8 mouse cellular contexts compared by ENCODE assay signal in the genomic region with DNA sequence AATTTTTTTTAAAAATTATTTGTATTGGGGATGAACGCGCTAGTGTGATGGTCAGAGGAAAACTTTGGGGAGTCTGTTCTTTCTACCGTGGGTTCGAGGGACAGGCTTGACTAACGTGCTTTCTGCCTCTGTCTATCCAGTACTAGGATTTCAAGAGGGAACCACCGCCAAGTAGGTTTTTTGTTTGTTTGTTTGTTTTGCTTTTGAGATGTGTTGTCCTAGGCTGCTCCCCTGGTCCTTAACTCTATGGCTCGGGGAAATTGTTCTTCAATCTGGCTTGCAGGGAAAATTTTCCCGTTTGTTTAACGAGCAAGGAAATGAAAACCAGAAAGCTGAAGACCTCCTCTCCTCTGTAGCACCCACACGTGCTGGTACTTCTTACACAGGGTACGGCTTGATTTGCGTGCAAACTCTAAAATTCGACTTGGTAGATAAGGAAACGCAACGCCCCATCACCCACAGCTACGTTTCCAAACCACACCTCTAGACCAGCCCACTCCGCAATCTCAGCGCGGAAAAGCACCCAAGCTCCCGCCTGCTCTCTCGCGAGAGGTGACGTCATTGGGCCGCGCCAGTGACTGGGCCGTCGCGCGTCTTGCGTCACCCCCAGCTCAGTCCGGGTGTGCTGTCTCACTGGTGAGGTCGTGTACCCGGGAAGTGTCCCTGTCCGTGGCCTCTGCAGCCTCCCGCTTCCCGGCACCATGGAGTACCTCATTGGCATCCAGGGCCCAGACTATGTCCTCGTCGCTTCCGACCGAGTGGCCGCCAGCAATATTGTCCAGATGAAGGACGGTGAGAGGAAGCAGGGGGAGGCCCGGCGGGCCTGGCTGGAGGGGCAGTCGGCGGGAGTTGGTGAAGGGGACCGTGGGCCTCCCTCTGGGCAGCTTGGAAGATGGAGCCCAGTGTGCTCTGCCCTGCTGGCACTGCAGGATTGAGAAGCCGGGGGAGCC. TPM values are rescaled to one million over a fixed set of nuclear protein-coding genes. Genes with fewer than 3 reads are reported as not detected.
DNase-seq lines count a peak whose midpoint lies in the region; ATAC-seq lines count a peak whose summit lies in the region.

TSS of gene Psmb2 (plus strand) at position 577 of the 950 bp plus-strand sequence.

- no peaks in the 10 kb centered on the region for H3K9me3 ChIP-seq in intestine, embryonic 14.5 days (ENCODE audit: control insufficient read depth, low read length)

- H3K9ac ChIP-seq in intestine, embryonic 14.5 days (ENCODE audit: low read length) = peak within 1 kb of the TSS; percentile 98

- H3K4me2 ChIP-seq in intestine, embryonic 14.5 days (ENCODE audit: low read length) = peak within 1 kb of the TSS; percentile 81

- WGBS in intestine, embryonic 14.5 days = 3% methylated on average over 48 of the region's 48 CpGs

- peak; percentile 100 for DNase-seq in adrenal gland, adult 18-20 months (ENCODE audit: low spot score in 2 of 2)
- DNase-seq in embryo, embryonic 11 days = peak; percentile 98
- peak; percentile 96 for DNase-seq in gastrocnemius, postnatal 25 days
- DNase-seq in intestine, embryonic 14.5 days (ENCODE audit: low spot score) = peak; percentile 100
- peak; percentile 97 to 99 for DNase-seq in left cerebral cortex, postnatal 14 days (ENCODE audit: low spot score in 2 of 2)
- peak; percentile 98 for DNase-seq in mesoderm, embryonic 11.5 days (ENCODE audit: low read depth, low spot score)
- peak; percentile 94 to 96 for DNase-seq in right cerebral cortex, postnatal 36 days (ENCODE audit: low spot score in 2 of 2)
- peak; percentile 98 for DNase-seq in yolk sac, embryonic 10.5 days (ENCODE audit: low spot score)

- H3K36me3 ChIP-seq in intestine, embryonic 14.5 days (ENCODE audit: control insufficient read depth, insufficient read depth, low read length) = no peaks in the 10 kb centered on the region

- H3K27me3 ChIP-seq in intestine, embryonic 14.5 days (replicated peaks; ENCODE audit: control insufficient read depth, insufficient read depth, low read length) = no peaks in the 10 kb centered on the region

- ATAC-seq in intestine, embryonic 14.5 days (replicated peaks; ENCODE audit: low FRiP score, low TSS enrichment, low read depth) = peak; percentile 98

- peak within 1 kb of the TSS; percentile 95 for H3K4me3 ChIP-seq in intestine, embryonic 14.5 days (ENCODE audit: low read depth, low read length)

- H3K4me1 ChIP-seq in intestine, embryonic 14.5 days (replicated peaks; ENCODE audit: control insufficient read depth, insufficient read depth, low read length) = 0 out of 2 replicates have a peak, but pooled peaks cover 7% of the 10 kb centered on the region

- intact Hi-C loops in left cerebral cortex, postnatal 14 days (cut with DNase I) = no loop called here

- peak within 1 kb of the TSS; percentile 67 for H3K27ac ChIP-seq in intestine, embryonic 14.5 days (ENCODE audit: low read depth)

RNA-seq across cellular contexts. Expression of gene Psmb2, which starts in this region (rescaled TPM):
- 100 to 1,000 TPM; 161 to 163 TPM for total RNA-seq in adrenal gland, adult 18-20 months (2021)
- 10 to 100 TPM; 79.9 to 90.5 TPM for total RNA-seq in gastrocnemius, postnatal 25 days (2021)
- 522 and 542 TPM in 2 replicates for polyA plus RNA-seq in intestine, embryonic 14.5 days (2014; fragmentation: Nextera tagmentation; extraction: Ambion mirVana)
- 100 to 1,000 TPM; 106 to 115 TPM for total RNA-seq in left cerebral cortex, postnatal 14 days (2021)

Comparison
In these comparisons a context has a peak if more than half of its experiments do, and no peak if none do; other contexts are left out.
1. Peak in every context shown above with its lines: DNase-seq, ATAC-seq, H3K4me3 ChIP-seq and H3K27ac ChIP-seq.